Mouse (Mus musculus) heart, adult 11 months (tissue): ENCODE measurements around the gene Itgad.
A peak's percentile ranks its signal among the peaks of the same experiment; 100 is the strongest.

Experiments used
- DNase-seq: peaks from one replicate; pipeline ENCODE4 v3.0.0; 2022

The Itgad gene

GRCm38 (mm10) chr7:128245547-128245946 lies 91.4 kb downstream of the Itgad start:
- DNase-seq = peak; percentile 77

- DNase-seq = peak; percentile 98
Observed at GRCm38 (mm10) chr7:128246496-128247391, 92.6 kb downstream of the Itgad start, which contains the start of gene Tgfb1i1. TSS of gene Tgfb1i1 (plus strand) at chr7:128246812.

GRCm38 (mm10) chr7:128247443-128247842 lies 93.3 kb downstream of the Itgad start:
- DNase-seq = peak; percentile 98

GRCm38 (mm10) chr7:128248081-128249042 lies 94.2 kb downstream of the Itgad start:
- peak; percentile 92 for DNase-seq

- peak; percentile 73 for DNase-seq
Observed at GRCm38 (mm10) chr7:128249998-128250397, 95.8 kb downstream of the Itgad start.

GRCm38 (mm10) chr7:128251946-128252345 lies 97.8 kb downstream of the Itgad start:
- DNase-seq = peak; percentile 87

- DNase-seq = peak; percentile 82
Observed at GRCm38 (mm10) chr7:128252609-128253008, 98.4 kb downstream of the Itgad start.

GRCm38 (mm10) chr7:128254978-128255377 lies 100.8 kb downstream of the Itgad start:
- no peak for DNase-seq

GRCm38 (mm10) chr7:128255757-128256156 lies 101.6 kb downstream of the Itgad start:
- DNase-seq = no peak

GRCm38 (mm10) chr7:128256783-128257334 lies 102.7 kb downstream of the Itgad start:
- no peak for DNase-seq

- DNase-seq = no peak
Observed at GRCm38 (mm10) chr7:128265411-128265810, 111.2 kb downstream of the Itgad start, which contains the start of gene Slc5a2. TSS of gene Slc5a2 (plus strand) at chr7:128265657.

GRCm38 (mm10) chr7:128266056-128266455 lies 111.9 kb downstream of the Itgad start:
- DNase-seq = no peak

GRCm38 (mm10) chr7:128267391-128267790 lies 113.2 kb downstream of the Itgad start:
- DNase-seq = no peak

GRCm38 (mm10) chr7:128267813-128268212 lies 113.6 kb downstream of the Itgad start:
- no peak for DNase-seq

- DNase-seq = peak; percentile 91
Observed at GRCm38 (mm10) chr7:128270431-128270850, 116.3 kb downstream of the Itgad start.

GRCm38 (mm10) chr7:128271496-128271895 lies 117.3 kb downstream of the Itgad start:
- DNase-seq = no peak
